Mouse (Mus musculus): Measurements from ENCODE around the gene C1qtnf4. TPM values are rescaled to one million over a fixed set of nuclear protein-coding genes. Genes with fewer than 3 reads are reported as not detected.

The C1qtnf4 gene
- polyA plus RNA-seq, 1 experiment from 2014 or later, result 4.4 TPM

- H3K9me3 ChIP-seq (replicated peaks), result no peaks in the 10 kb centered on the region
- 60% methylated on average over 3 of the region's 3 CpGs for WGBS (ENCODE audit: insufficient replicate concordance)
- H3K36me3 ChIP-seq, result no peaks in the 10 kb centered on the region
- ATAC-seq (ENCODE audit: low read depth) (no peak), DNase-seq (no peak)
- H3K4me2 ChIP-seq, result no peak overlapping the region
- no peak overlapping the region for H3K9ac ChIP-seq
- no peak overlapping the region for H3K4me3 ChIP-seq (replicated peaks)
- H3K27ac ChIP-seq, result no peak overlapping the region
- peaks cover 30% of the 10 kb centered on the region for H3K4me1 ChIP-seq (replicated peaks)
- H3K27me3 ChIP-seq, result no peaks in the 10 kb centered on the region
These were observed 52.7 kb downstream of the C1qtnf4 start for GRCm38 (mm10) chr2:90938362-90938761.

- H3K9me3 ChIP-seq (replicated peaks), result no peaks in the 10 kb centered on the region
- ATAC-seq (ENCODE audit: low read depth), result no peak
- peak overlapping the region; percentile 96 for H3K4me3 ChIP-seq (replicated peaks)
- no peak for DNase-seq
- H3K36me3 ChIP-seq, result no peaks in the 10 kb centered on the region
- WGBS (ENCODE audit: insufficient replicate concordance), result 42% methylated on average over 8 of the region's 8 CpGs
- peaks cover 44% of the 10 kb centered on the region for H3K4me1 ChIP-seq (replicated peaks)
- peak overlapping the region; percentile 97 for H3K9ac ChIP-seq
- no peaks in the 10 kb centered on the region for H3K27me3 ChIP-seq
- H3K27ac ChIP-seq, result 0 out of 2 replicates have a peak overlapping the region, but pooled peaks have one; percentile 12
- H3K4me2 ChIP-seq, result peak overlapping the region; percentile 84
These were observed 54.1 kb downstream of the C1qtnf4 start for GRCm38 (mm10) chr2:90939750-90940149.

Other genes starting within 250 kb of the C1qtnf4 start
- gene Nup160, start 208.6 kb upstream of the C1qtnf4 start, polyA plus RNA-seq (2015; fragmentation: Nextera tagmentation; extraction: Ambion mirVana), result 35.1 and 44.0 TPM in 2 replicates
- 30.4 and 37.1 TPM in 2 replicates for gene Fnbp4, start 140.5 kb upstream of the C1qtnf4 start, polyA plus RNA-seq (2015; fragmentation: Nextera tagmentation; extraction: Ambion mirVana)
- 0.03 and 0.06 TPM in 2 replicates for gene Agbl2, start 103.1 kb upstream of the C1qtnf4 start, polyA plus RNA-seq (2015; fragmentation: Nextera tagmentation; extraction: Ambion mirVana)
- gene Mtch2, start 38.7 kb upstream of the C1qtnf4 start, polyA plus RNA-seq (2015; fragmentation: Nextera tagmentation; extraction: Ambion mirVana), result 152 and 154 TPM in 2 replicates
- gene Kbtbd4, start 18.9 kb downstream of the C1qtnf4 start, polyA plus RNA-seq (2015; fragmentation: Nextera tagmentation; extraction: Ambion mirVana), result 17.5 and 21.0 TPM in 2 replicates
- gene Ndufs3, start 19.0 kb downstream of the C1qtnf4 start, polyA plus RNA-seq (2015; fragmentation: Nextera tagmentation; extraction: Ambion mirVana), result 156 and 162 TPM in 2 replicates
- gene Celf1, start 54.5 kb downstream of the C1qtnf4 start, polyA plus RNA-seq (2015; fragmentation: Nextera tagmentation; extraction: Ambion mirVana), result 54.9 and 68.3 TPM in 2 replicates
- gene Rapsn, start 149.8 kb downstream of the C1qtnf4 start, polyA plus RNA-seq (2015; fragmentation: Nextera tagmentation; extraction: Ambion mirVana), result 0.69 and 1.00 TPM in 2 replicates
- gene Psmc3, start 168.1 kb downstream of the C1qtnf4 start, polyA plus RNA-seq (2015; fragmentation: Nextera tagmentation; extraction: Ambion mirVana), result 188 and 213 TPM in 2 replicates
- gene Slc39a13, start 184.6 kb downstream of the C1qtnf4 start, polyA plus RNA-seq (2015; fragmentation: Nextera tagmentation; extraction: Ambion mirVana), result 10.6 and 10.9 TPM in 2 replicates
- gene Spi1, start 196.5 kb downstream of the C1qtnf4 start, polyA plus RNA-seq (2015; fragmentation: Nextera tagmentation; extraction: Ambion mirVana), result 14.1 and 15.1 TPM in 2 replicates
- 0.14 and 0.95 TPM in 2 replicates for gene Mybpc3, start 232.3 kb downstream of the C1qtnf4 start, polyA plus RNA-seq (2015; fragmentation: Nextera tagmentation; extraction: Ambion mirVana)

Data from liver, embryonic 13.5 days (tissue).